Mouse (Mus musculus) kidney, embryonic 16.5 days (tissue): ENCODE data around the gene Kctd6. TPM values are rescaled to one million over a fixed set of nuclear protein-coding genes. Genes with fewer than 3 reads are reported as not detected.
A peak's percentile ranks its signal among the peaks of the same experiment; 100 is the strongest.

Source experiments
- ATAC-seq: fragments of 200-750 bp; cut with Nextera tagmentation; 2 replicates; pipeline ENCODE4 v1.8.0; 2017; ENCODE audit warnings: moderate TSS enrichment; ENCODE audit not compliant: low FRiP score, low TSS enrichment
- H3K27ac ChIP-seq: fragments of 300-500 bp; sonication (generic); 2 replicates; pipeline ENCODE4 v1.5.1; 2014; ENCODE audit warnings: low read length
- H3K27me3 ChIP-seq: fragments of 300-500 bp; sonication (generic); 2 replicates; pipeline ENCODE4 v1.6.1; 2014; ENCODE audit warnings: low read length, control low read depth, mixed read lengths; ENCODE audit not compliant: insufficient read depth
- H3K36me3 ChIP-seq: fragments of 300-500 bp; sonication (generic); 2 replicates; pipeline ENCODE4 v1.6.1; 2014; ENCODE audit warnings: low read length, control low read depth, mixed read lengths; ENCODE audit not compliant: insufficient read depth
- H3K4me1 ChIP-seq: fragments of 300-500 bp; sonication (generic); 2 replicates; pipeline ENCODE4 v1.6.1; 2014; ENCODE audit warnings: low read length, control low read depth, mixed read lengths; ENCODE audit not compliant: insufficient read depth
- H3K4me2 ChIP-seq: fragments of 300-500 bp; sonication (generic); replicated peaks from 2 replicates; pipeline ENCODE4 v1.6.1; 2014; ENCODE audit warnings: low read depth, low read length
- H3K4me3 ChIP-seq: fragments of 300-500 bp; sonication (generic); 2 replicates; pipeline ENCODE4 v1.5.1; 2014; ENCODE audit warnings: mild to moderate bottlenecking, low read length
- H3K9ac ChIP-seq: fragments of 300-500 bp; sonication (generic); replicated peaks from 2 replicates; pipeline ENCODE4 v1.6.1; 2014; ENCODE audit warnings: low read length
- H3K9me3 ChIP-seq: fragments of 300-500 bp; sonication (generic); 2 replicates; pipeline ENCODE4 v1.6.1; 2016; ENCODE audit warnings: low read length, control low read depth
- WGBS: fragments of 180-500 bp; shearing (Covaris S2); extraction: QIAGEN DNeasy Blood & Tissue Kit; methylation state at CpG from one replicate; pipeline ENCODE4 v1.1.7; 2014; 5-methylcytosine and 5-hydroxymethylcytosine counted together
- polyA plus RNA-seq: library from polyadenylated mRNA; unstranded; fragments of >200 nt; fragmentation: Nextera tagmentation; extraction: Ambion mirVana; gene quantifications from 2 replicates; pipeline ENCODE4 v1.2.1, GENCODE M21; 2015

Kctd6 gene
- polyA plus RNA-seq, 1 experiment from 2014 or later: 3.3 TPM

GRCm38 (mm10) chr14:8222561-8222960 lies 8.6 kb downstream of the Kctd6 start:
- WGBS: 94% methylated on average over 16 of the region's 16 CpGs
- Histone ChIP-seq H3K36me3 (peaks cover 11% of the 10 kb centered on the region), H3K4me3 (no peak overlapping the region), H3K9ac (no peak overlapping the region), H3K9me3 (no peaks in the 10 kb centered on the region), H3K27me3 (no peaks in the 10 kb centered on the region), H3K4me2 (no peak overlapping the region), H3K27ac (no peak overlapping the region), H3K4me1 (peaks cover 11% of the 10 kb centered on the region)
- ATAC-seq: no peak

DNA sequence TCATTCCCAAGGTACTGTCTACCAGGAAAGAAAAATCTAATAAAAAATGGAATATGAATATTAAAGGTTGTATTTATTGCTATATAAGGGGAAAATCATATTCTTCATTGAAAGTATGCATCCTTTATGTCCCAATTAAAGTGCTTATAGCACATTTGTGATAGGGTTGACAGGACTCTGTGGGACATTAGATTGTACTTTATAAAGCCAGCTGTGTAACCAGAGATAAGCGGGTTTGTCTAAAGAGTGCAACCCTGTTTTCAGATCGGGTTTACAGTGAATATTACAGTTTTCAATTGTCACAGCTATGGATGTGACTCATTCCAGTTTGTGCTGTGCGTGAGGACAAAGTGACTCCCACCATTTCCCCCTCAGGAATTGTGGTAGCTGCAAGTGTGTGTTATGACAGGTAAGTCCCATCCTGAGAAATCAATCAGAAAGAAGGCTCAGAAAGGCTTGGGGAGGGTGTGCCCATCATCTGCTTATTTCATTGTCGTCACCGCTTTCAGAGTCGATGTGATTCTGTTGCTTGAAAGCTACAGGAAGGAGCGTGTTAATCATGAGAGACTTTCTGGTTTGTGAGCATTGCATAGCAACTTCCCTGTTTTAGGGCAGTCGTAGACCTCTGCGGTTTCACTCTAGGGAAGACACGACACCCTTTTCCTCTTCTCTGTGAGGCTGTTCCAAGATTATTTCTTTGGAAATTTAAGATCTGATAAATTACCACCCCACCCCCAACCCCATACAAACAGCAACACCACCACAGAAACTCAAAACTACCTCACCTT lies 9.8 kb downstream of the Kctd6 start:
- H3K4me1 ChIP-seq: peaks cover 5% of the 10 kb centered on the region
- H3K36me3 ChIP-seq: peaks cover 11% of the 10 kb centered on the region
- H3K4me2 ChIP-seq: no peak overlapping the region
- H3K27ac ChIP-seq: no peak overlapping the region
- H3K9me3 ChIP-seq: no peaks in the 10 kb centered on the region
- no peak overlapping the region for H3K9ac ChIP-seq
- no peak for ATAC-seq
- no peak overlapping the region for H3K4me3 ChIP-seq
- WGBS: 85% methylated on average over 10 of the region's 10 CpGs
- H3K27me3 ChIP-seq: no peaks in the 10 kb centered on the region

GRCm38 (mm10) chr14:8224805-8225204 lies 10.9 kb downstream of the Kctd6 start:
- Histone ChIP-seq H3K4me2 (no peak overlapping the region), H3K4me3 (no peak overlapping the region), H3K4me1 (no peaks in the 10 kb centered on the region), H3K27ac (no peak overlapping the region), H3K9me3 (no peaks in the 10 kb centered on the region), H3K36me3 (peaks cover 11% of the 10 kb centered on the region), H3K27me3 (no peaks in the 10 kb centered on the region), H3K9ac (no peak overlapping the region)
- no peak for ATAC-seq
- WGBS: 89% methylated on average over 2 of the region's 2 CpGs

DNA sequence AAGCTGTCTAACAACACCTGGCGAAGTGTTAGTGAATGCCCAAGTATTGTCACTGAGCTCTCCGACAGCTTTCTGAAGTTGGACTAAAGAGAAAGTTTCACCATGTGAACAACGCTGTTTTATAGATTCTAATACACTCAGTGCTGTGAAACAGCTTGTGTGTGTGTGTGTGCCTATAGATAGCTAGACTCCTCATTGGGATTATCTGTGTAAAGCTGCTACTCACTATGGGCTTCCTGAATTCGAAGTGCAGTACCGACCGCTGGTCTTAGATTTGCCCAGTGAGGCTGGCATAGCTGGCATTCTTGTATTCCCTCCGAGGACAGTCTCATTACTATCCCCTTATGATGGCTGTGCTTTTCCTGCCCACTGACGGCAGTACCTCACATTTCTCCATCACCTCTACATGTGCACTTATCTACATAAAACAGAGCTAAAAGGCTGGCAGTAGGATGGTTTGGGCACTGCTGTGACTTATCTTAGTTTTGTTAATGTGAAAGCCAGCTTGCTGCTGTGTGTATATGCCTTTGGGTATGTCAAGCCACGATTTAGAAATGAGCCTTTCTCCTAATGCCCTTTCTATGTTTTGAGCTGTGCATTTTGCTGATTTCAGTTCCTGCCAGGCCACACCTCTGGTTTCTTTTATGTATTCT lies 15.6 kb downstream of the Kctd6 start:
- no peaks in the 10 kb centered on the region for H3K4me1 ChIP-seq
- no peak for ATAC-seq
- WGBS: 86% methylated on average over 9 of the region's 9 CpGs
- no peak overlapping the region for H3K4me3 ChIP-seq
- H3K27me3 ChIP-seq: no peaks in the 10 kb centered on the region
- H3K4me2 ChIP-seq: no peak overlapping the region
- no peaks in the 10 kb centered on the region for H3K36me3 ChIP-seq
- no peaks in the 10 kb centered on the region for H3K9me3 ChIP-seq
- no peak overlapping the region for H3K9ac ChIP-seq
- H3K27ac ChIP-seq: no peak overlapping the region

- Histone ChIP-seq H3K27ac (no peak overlapping the region), H3K9ac (no peak overlapping the region), H3K36me3 (no peaks in the 10 kb centered on the region), H3K9me3 (no peaks in the 10 kb centered on the region), H3K4me3 (no peak overlapping the region), H3K4me1 (no peaks in the 10 kb centered on the region), H3K27me3 (no peaks in the 10 kb centered on the region), H3K4me2 (no peak overlapping the region)
- no peak for ATAC-seq
- 88% methylated on average over 6 of the region's 6 CpGs for WGBS
Observed at GRCm38 (mm10) chr14:8232155-8232910, 18.4 kb downstream of the Kctd6 start.

- H3K4me3 ChIP-seq: no peak overlapping the region
- H3K4me2 ChIP-seq: no peak overlapping the region
- H3K9me3 ChIP-seq: no peaks in the 10 kb centered on the region
- H3K36me3 ChIP-seq: no peaks in the 10 kb centered on the region
- H3K27ac ChIP-seq: no peak overlapping the region
- no peaks in the 10 kb centered on the region for H3K27me3 ChIP-seq
- no peaks in the 10 kb centered on the region for H3K4me1 ChIP-seq
- no peak for ATAC-seq
- WGBS: 57% methylated on average over 1 of the region's 1 CpGs
- no peak overlapping the region for H3K9ac ChIP-seq
Observed at GRCm38 (mm10) chr14:8233252-8233651, 19.3 kb downstream of the Kctd6 start.

DNA sequence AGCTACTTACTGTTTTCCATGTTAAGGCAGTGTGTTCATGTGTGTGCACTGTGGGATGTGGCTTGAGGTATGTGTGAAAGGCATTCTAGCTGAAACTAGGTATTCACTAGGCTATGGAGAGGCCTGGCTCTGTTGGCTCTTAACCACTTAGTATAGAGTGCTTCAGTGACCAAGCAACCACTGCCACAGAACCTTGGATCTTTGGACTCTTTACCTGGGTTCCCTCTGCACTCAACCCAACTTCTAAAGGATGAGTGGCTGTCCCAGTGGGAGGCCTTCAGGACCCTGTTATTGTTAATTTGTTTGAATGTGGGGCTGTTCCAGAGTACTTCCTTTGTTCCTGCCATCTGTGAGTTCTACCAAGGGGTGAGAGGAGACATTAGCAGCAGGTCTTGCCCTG lies 27.9 kb downstream of the Kctd6 start:
- Histone ChIP-seq H3K4me3 (no peak overlapping the region), H3K27me3 (no peaks in the 10 kb centered on the region), H3K9ac (no peak overlapping the region)

GRCm38 (mm10) chr14:8242388-8242920 lies 28.5 kb downstream of the Kctd6 start:
- Histone ChIP-seq H3K4me2 (no peak overlapping the region), H3K4me3 (no peak overlapping the region), H3K36me3 (no peaks in the 10 kb centered on the region), H3K9me3 (no peaks in the 10 kb centered on the region), H3K27ac (no peak overlapping the region), H3K4me1 (no peaks in the 10 kb centered on the region), H3K27me3 (no peaks in the 10 kb centered on the region), H3K9ac (no peak overlapping the region)
- 63% methylated on average over 5 of the region's 5 CpGs for WGBS
- peak; percentile 74 for ATAC-seq

More for the DNA sequence above, 27.9 kb downstream of the Kctd6 start:
- ATAC-seq: no peak
- Histone ChIP-seq H3K4me1 (no peaks in the 10 kb centered on the region), H3K27ac (no peak overlapping the region), H3K36me3 (no peaks in the 10 kb centered on the region), H3K9me3 (no peaks in the 10 kb centered on the region), H3K4me2 (no peak overlapping the region)

- no peaks in the 10 kb centered on the region for H3K36me3 ChIP-seq
- no peaks in the 10 kb centered on the region for H3K4me1 ChIP-seq
- H3K27me3 ChIP-seq: no peaks in the 10 kb centered on the region
- H3K4me3 ChIP-seq: no peak overlapping the region
- no peak overlapping the region for H3K9ac ChIP-seq
- H3K4me2 ChIP-seq: no peak overlapping the region
- no peaks in the 10 kb centered on the region for H3K9me3 ChIP-seq
- WGBS: 82% methylated on average over 8 of the region's 8 CpGs
- no peak overlapping the region for H3K27ac ChIP-seq
- ATAC-seq: no peak
Observed at GRCm38 (mm10) chr14:8243136-8243888, 29.4 kb downstream of the Kctd6 start.
